8 mouse cellular contexts compared by ENCODE assay signal in the genomic region with DNA sequence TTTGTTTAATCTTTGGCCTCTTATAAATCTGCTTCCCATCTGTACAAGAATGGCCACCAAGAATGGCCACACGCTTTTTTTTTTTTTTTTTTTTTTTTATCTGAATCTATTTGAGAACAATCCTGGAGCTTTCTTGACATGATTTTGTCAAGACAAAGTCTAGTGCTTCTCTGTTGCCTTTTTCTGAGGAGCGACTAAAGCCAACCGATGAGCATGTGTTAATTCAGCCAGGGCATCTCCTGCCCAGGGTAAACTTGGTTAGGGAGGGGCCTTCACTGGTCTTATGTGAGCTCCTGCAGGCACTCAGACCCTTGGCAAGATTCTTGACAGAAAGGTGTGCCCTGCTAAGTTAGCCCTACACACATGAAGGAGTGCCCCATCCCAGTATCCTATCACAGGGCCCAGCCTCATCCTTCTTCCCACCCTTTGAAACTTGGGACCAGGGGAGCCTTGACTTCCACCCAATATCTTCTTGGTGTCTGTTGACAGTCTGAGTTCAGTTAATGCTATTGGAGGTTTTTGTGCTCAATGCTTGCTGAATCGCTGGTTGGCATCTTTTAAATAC. TPM values are rescaled to one million over a fixed set of nuclear protein-coding genes. Genes with fewer than 3 reads are reported as not detected.
A peak's percentile ranks its signal among the peaks of the same experiment; 100 is the strongest.
DNase-seq lines count a peak whose midpoint lies in the region; ATAC-seq and TF ChIP-seq lines count a peak whose summit lies in the region.

No protein-coding gene starts in this region.

- H3K36me3 ChIP-seq in lung, embryonic 14.5 days (ENCODE audit: insufficient read depth): no peaks in the 10 kb centered on the region
- H3K36me3 ChIP-seq in forebrain, embryonic 13.5 days (ENCODE audit: poor library complexity, severe bottlenecking): no peaks in the 10 kb centered on the region
- H3K36me3 ChIP-seq in limb, embryonic 15.5 days: no peaks in the 10 kb centered on the region
- no peaks in the 10 kb centered on the region for H3K36me3 ChIP-seq in stomach, embryonic 14.5 days (ENCODE audit: control insufficient read depth, insufficient read depth, low read length)

- H3K9me3 ChIP-seq in lung, embryonic 14.5 days (ENCODE audit: low read depth, low read length): no peaks in the 10 kb centered on the region
- H3K9me3 ChIP-seq in forebrain, embryonic 13.5 days (replicated peaks): no peaks in the 10 kb centered on the region
- H3K9me3 ChIP-seq in limb, embryonic 15.5 days: no peaks in the 10 kb centered on the region
- H3K9me3 ChIP-seq in stomach, embryonic 14.5 days (ENCODE audit: control insufficient read depth, low read depth, low read length): no peaks in the 10 kb centered on the region

- WGBS in lung, embryonic 14.5 days: 18% methylated on average over 4 of the region's 4 CpGs
- 21% methylated on average over 4 of the region's 4 CpGs for WGBS in forebrain, embryonic 13.5 days
- WGBS in limb, embryonic 15.5 days: 22% methylated on average over 4 of the region's 4 CpGs
- 15% methylated on average over 4 of the region's 4 CpGs for WGBS in stomach, embryonic 14.5 days

- DNase-seq in lung, embryonic 14.5 days: no peak
- DNase-seq in lung, postnatal 25 days (ENCODE audit: low spot score): no peak
- DNase-seq in left cerebral cortex, postnatal 25 days (ENCODE audit: low spot score in 2 of 2): no peak
- no peak for DNase-seq in urinary bladder, postnatal 36 days (ENCODE audit: low spot score in 2 of 2)
- no peak for DNase-seq in layer of hippocampus, adult 9-10 months (ENCODE audit: low spot score)

- H3K4me1 ChIP-seq in lung, embryonic 14.5 days (ENCODE audit: insufficient read depth): peaks cover 16% of the 10 kb centered on the region; the same call in 1 of the 2 replicates
- H3K4me1 ChIP-seq in forebrain, embryonic 13.5 days: peaks cover 21% of the 10 kb centered on the region
- peaks cover 11% of the 10 kb centered on the region for H3K4me1 ChIP-seq in limb, embryonic 15.5 days
- peaks cover 4% of the 10 kb centered on the region; the same call in 1 of the 2 replicates for H3K4me1 ChIP-seq in stomach, embryonic 14.5 days (ENCODE audit: control insufficient read depth, insufficient read depth, low read length)

- H3K27ac ChIP-seq in lung, embryonic 14.5 days (ENCODE audit: low read depth): peak overlapping the region; percentile 88; the same call in 1 of the 2 replicates
- H3K27ac ChIP-seq in forebrain, embryonic 13.5 days: no peak overlapping the region
- no peak overlapping the region for H3K27ac ChIP-seq in limb, embryonic 15.5 days
- H3K27ac ChIP-seq in stomach, embryonic 14.5 days (ENCODE audit: low read length): no peak overlapping the region

- H3K4me3 ChIP-seq in lung, embryonic 14.5 days (ENCODE audit: low read depth, low read length): peak overlapping the region; percentile 83
- peak overlapping the region; percentile 80 for H3K4me3 ChIP-seq in forebrain, embryonic 13.5 days
- H3K4me3 ChIP-seq in limb, embryonic 15.5 days: peak overlapping the region; percentile 91
- H3K4me3 ChIP-seq in stomach, embryonic 14.5 days (ENCODE audit: low read depth, low read length): peak overlapping the region; percentile 87

- no peak for ATAC-seq in lung, embryonic 14.5 days (ENCODE audit: insufficient read depth)
- ATAC-seq in forebrain, embryonic 13.5 days: no peak
- no peak for ATAC-seq in limb, embryonic 15.5 days (ENCODE audit: insufficient number of reproducible peaks, low FRiP score, low TSS enrichment, low read depth)
- ATAC-seq in stomach, embryonic 14.5 days (ENCODE audit: insufficient number of reproducible peaks, insufficient read depth, low FRiP score, low read depth): no peak

- peak overlapping the region; percentile 91 for H3K9ac ChIP-seq in lung, embryonic 14.5 days
- peak overlapping the region; percentile 82 for H3K9ac ChIP-seq in forebrain, embryonic 13.5 days
- peak overlapping the region; percentile 92; the same call in 1 of the 2 replicates for H3K9ac ChIP-seq in limb, embryonic 15.5 days
- H3K9ac ChIP-seq in stomach, embryonic 14.5 days (replicated peaks; ENCODE audit: low read depth, low read length): peak overlapping the region; percentile 89; the same call in 1 of the 2 replicates

- no peak for TF ChIP-seq CTCF in lung, embryonic 14.5 days (IDR thresholded peaks at IDR 0.05; ENCODE audit: low read depth)

- H3K4me2 ChIP-seq in lung, embryonic 14.5 days: peak overlapping the region; percentile 71
- H3K4me2 ChIP-seq in forebrain, embryonic 13.5 days: peak overlapping the region; percentile 61
- H3K4me2 ChIP-seq in limb, embryonic 15.5 days: peak overlapping the region; percentile 60
- peak overlapping the region; percentile 59 for H3K4me2 ChIP-seq in stomach, embryonic 14.5 days (replicated peaks; ENCODE audit: low read depth, low read length)

- H3K27me3 ChIP-seq in lung, embryonic 14.5 days (ENCODE audit: insufficient read depth, low read length): no peaks in the 10 kb centered on the region
- H3K27me3 ChIP-seq in forebrain, embryonic 13.5 days: no peaks in the 10 kb centered on the region
- no peaks in the 10 kb centered on the region for H3K27me3 ChIP-seq in limb, embryonic 15.5 days
- H3K27me3 ChIP-seq in stomach, embryonic 14.5 days (ENCODE audit: control insufficient read depth, insufficient read depth, low read length): no peaks in the 10 kb centered on the region

- intact Hi-C loops in left cerebral cortex, postnatal 25 days (cut with DNase I): loop anchor here (2.0 to 10.0 kb wide), 3 partner anchors 53 to 295 kb away; partner anchors contain the start of gene Nmt2

RNA-seq across cellular contexts. Expression of gene Fam171a1, which starts 5.4 kb away (rescaled TPM):
- polyA plus RNA-seq in lung, embryonic 14.5 days (2014; fragmentation: Nextera tagmentation; extraction: Ambion mirVana): 57.0 and 58.3 TPM in 2 replicates
- polyA plus RNA-seq in forebrain, embryonic 13.5 days (2015; fragmentation: Nextera tagmentation; extraction: Ambion mirVana): 26.1 and 27.8 TPM in 2 replicates
- 30.4 and 32.9 TPM in 2 replicates for polyA plus RNA-seq in limb, embryonic 15.5 days (2015; fragmentation: Nextera tagmentation; extraction: Ambion mirVana)
- polyA plus RNA-seq in stomach, embryonic 14.5 days (2014; fragmentation: Nextera tagmentation; extraction: Ambion mirVana): 33.6 and 34.0 TPM in 2 replicates
- total RNA-seq in left cerebral cortex, postnatal 25 days (2021): 10 to 100 TPM; 71.0 to 74.3 TPM
